Mouse (Mus musculus) mammary gland, adult 2 months (tissue): ENCODE data around the gene S100a1. TPM values are rescaled to one million over a fixed set of nuclear protein-coding genes. Genes with fewer than 3 reads are reported as not detected.

Source experiments
- polyA plus RNA-seq: library from polyadenylated mRNA; depleted of rRNA; stranded (reverse); fragments of >200 nt; gene quantifications from 2 replicates; pipeline ENCODE4 v1.2.3, GENCODE M21; 2012; ENCODE audit warnings: low replicate concordance; rRNA removed

S100a1 gene
- polyA plus RNA-seq = 164 and 343 TPM in 2 replicates

GRCm38 (mm10) chr3:90513796-90514590 lies at the start of gene S100a1, which contains the start of gene S100a13:
Gene S100a1 (minus strand): TSS chr3:90514392.
Gene S100a13 (plus strand): TSS chr3:90514435.

DNA sequence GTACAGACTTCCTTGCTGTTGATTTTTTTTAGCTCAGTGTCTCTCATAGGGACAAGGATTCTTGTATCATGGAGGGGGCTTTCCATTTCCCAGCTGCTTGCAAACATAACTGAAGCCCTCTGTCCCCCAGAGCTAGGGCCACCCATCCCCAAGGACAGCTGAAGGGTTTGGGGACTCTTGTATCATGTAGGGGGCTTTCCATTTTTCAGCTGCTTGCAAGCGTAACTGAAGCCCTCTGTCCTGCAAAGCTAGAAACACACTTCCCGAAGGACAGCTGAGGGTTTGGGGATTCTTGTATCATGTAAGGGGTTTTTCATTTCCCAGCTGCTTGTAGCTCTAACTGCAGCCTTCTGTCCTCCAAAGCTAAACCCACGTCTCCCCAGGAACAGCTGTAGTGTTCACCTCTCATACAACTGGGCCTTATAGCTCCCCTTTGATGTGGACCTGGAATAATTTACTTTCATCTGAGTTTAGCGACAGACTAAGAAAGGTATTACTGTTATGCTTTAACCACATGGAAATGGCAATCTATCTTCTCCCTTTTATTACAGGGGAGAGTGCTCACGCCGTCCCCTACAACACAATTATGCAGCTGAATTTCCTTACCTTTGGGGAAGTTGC lies 45.9 kb upstream of the S100a1 start, which contains the start of gene S100a3:
Gene S100a3 (plus strand): TSS at position 571 of the 621 bp plus-strand sequence.

DNA sequence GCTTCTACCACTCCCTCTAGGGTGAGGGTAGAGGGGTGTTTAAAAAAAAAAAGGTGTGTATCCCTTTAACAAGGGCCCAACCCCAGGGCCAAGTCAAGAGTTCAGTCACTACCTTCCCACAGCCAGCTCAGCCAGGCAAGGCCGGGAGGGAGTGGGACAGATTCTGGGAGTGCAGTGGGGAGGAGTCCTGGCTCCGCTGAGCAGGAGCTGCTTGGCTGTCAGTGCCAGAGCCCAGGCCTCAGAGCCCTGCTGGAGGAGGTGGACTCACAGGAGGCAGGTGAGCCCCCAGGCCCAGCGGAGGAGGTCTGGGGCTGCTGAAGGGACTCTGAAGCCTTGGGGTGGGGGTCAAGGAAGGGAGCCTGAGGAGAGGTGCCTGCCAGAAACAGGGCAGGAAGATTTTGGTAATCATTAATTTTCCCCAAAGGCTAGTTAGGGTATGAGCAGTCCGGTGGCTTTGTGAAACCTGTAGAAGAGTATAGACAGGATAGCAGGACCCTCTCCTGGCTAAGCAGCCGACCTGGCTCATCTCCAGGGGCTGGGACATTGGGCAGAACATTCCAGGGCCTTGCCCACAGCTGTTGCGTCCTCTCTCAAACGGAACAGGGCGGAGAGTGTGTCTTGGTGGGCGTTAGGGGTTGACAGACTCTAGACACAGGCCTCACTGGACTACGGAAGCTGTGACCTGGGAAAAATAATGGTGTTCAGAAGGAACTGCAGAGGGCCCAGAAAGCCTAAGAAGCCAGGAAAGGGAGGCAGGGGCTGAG lies 23.1 kb upstream of the S100a1 start, which contains the start of gene S100a16:
Gene S100a16 (plus strand): TSS at position 114 of the 764 bp plus-strand sequence.

DNA sequence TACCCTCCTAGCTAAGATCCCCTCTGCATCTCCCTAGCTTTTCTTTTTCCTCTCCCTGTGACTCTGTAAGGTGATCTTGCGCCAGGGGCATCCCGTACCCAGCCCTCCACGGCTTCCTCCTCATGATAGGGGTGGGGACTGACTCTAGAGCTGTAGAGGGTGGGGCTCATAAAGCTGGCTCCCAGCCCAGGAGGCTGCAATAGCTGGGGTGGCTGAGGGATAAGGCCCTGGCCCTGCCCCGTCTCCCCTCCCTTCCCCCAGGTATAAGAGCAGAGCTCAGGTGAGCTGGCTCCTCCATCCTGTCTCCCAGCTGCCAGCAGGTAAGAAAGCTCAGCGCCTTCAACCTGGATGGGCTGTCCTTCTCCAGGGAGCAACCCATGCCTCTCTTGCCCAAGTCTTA lies 12.4 kb upstream of the S100a1 start, which contains the start of gene S100a14:
Gene S100a14 (plus strand): TSS at position 277 of the 400 bp plus-strand sequence.

GRCm38 (mm10) chr3:90508950-90509746 lies 5.0 kb downstream of the S100a1 start, which contains the start of gene Chtop:
Gene Chtop (minus strand): TSS chr3:90509498.

GRCm38 (mm10) chr3:90490696-90491256 lies 23.4 kb downstream of the S100a1 start, which contains the start of gene Snapin:
Gene Snapin (minus strand): TSS chr3:90491033.

DNA sequence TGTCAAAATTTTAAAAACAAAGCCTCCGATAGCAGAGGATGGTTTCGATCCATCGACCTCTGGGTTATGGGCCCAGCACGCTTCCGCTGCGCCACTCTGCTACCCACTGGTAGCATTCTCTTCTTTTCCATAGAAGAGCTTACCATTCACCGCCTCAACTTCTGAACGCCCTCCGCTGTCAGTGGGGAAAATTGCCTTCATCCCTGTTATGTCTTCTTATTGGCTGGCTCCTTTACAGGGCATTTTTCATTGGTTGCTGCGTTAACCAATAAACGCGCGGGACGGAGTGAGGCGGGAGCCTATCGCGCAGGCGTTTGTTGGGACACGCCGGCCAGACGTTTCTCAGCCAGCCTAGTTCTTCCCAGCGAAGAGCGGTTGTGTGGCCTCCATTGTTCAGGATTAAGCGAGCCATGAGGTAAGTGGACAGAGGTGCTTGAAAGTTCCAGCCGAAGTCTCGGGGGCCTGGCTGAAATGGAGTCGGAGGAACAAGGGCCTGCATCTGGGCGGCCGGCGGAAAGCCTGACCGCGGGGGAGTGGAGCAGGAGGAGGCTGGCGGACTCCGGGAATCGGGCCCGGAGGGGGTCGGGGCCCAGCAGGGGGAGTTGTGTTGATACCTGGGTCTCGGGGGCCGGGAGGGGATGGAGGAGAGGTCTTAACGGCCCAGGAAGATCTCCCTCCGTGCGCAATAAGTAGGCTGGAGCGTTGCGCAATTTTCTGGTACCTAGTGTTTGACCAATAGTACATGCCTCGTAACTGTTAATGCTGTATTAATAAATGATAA lies 38.2 kb downstream of the S100a1 start, which contains the start of gene Ilf2:
Gene Ilf2 (plus strand): TSS at position 296 of the 781 bp plus-strand sequence.

DNA sequence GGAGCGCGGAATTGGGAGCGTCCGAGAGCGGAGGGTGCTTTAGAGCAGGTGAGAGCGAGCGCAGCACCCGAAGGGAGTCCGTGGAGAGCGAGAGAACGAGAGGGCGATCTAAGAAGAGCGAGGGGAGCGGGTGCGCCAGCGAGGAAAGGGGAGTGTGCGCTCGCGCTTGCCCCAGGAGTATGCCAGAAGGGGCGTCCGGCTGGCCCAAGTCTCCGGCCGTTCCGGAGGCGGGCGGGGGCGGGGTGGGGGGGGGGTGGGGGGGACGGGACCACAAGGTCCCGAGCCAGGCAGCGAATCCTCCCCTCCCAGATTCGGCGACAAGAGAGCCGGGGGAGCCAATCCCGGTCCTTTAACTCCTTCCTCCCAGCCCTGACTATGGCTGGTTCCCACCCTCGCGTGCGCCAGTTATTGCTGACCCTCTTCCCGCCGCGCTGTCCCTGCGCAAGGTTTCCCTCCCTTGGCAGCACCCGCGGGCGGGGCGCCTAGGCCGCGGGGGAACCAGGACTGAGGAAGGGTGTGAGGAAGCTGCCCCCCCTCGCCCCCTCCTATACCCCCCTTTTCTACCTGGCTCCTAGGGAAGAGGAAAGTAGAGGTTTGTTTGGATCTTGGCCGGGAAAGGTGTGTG lies 48.4 kb downstream of the S100a1 start, which contains the start of gene Npr1:
Gene Npr1 (minus strand): TSS at position 181 of the 625 bp plus-strand sequence.

Other genes starting within 250 kb of the S100a1 start
- 78.6 and 97.3 TPM in 2 replicates for gene Dennd4b, start 249.2 kb downstream of the S100a1 start, polyA plus RNA-seq
- 22.3 and 24.7 TPM in 2 replicates for gene Gatad2b, start 221.2 kb downstream of the S100a1 start, polyA plus RNA-seq
- gene Slc27a3, start 124.5 kb downstream of the S100a1 start, polyA plus RNA-seq = 21.0 and 21.7 TPM in 2 replicates
- 26.7 and 32.2 TPM in 2 replicates for gene Ints3, start 80.8 kb downstream of the S100a1 start, polyA plus RNA-seq
- gene Npr1, start 48.5 kb downstream of the S100a1 start, polyA plus RNA-seq = 102 and 127 TPM in 2 replicates
- gene Ilf2, start 38.3 kb downstream of the S100a1 start, polyA plus RNA-seq = 13.6 and 27.9 TPM in 2 replicates
- 24.1 and 56.4 TPM in 2 replicates for gene Snapin, start 23.4 kb downstream of the S100a1 start, polyA plus RNA-seq
- gene Chtop, start 4.9 kb downstream of the S100a1 start, polyA plus RNA-seq = 32.0 and 41.4 TPM in 2 replicates
- 79.8 and 155 TPM in 2 replicates for gene S100a13, start within 50 bp of the S100a1 start, polyA plus RNA-seq
- gene S100a14, start 12.5 kb upstream of the S100a1 start, polyA plus RNA-seq = 1.7 and 5.7 TPM in 2 replicates
- gene S100a16, start 22.9 kb upstream of the S100a1 start, polyA plus RNA-seq = 114 and 155 TPM in 2 replicates
- 0.93 and 1.1 TPM in 2 replicates for gene S100a3, start 46.2 kb upstream of the S100a1 start, polyA plus RNA-seq
- not detected in 2 replicates for gene S100a2, start 75.9 kb upstream of the S100a1 start, polyA plus RNA-seq
- not detected in 2 replicates for gene Gm42674, start 87.5 kb upstream of the S100a1 start, polyA plus RNA-seq
- gene S100a4, start 89.4 kb upstream of the S100a1 start, polyA plus RNA-seq = 43.9 and 97.5 TPM in 2 replicates
- not detected in 2 replicates for gene S100a5, start 94.1 kb upstream of the S100a1 start, polyA plus RNA-seq
- 496 and 932 TPM in 2 replicates for gene S100a6, start 98.5 kb upstream of the S100a1 start, polyA plus RNA-seq
- 0.43 and 2.1 TPM in 2 replicates for gene S100a7a, start 139.6 kb upstream of the S100a1 start, polyA plus RNA-seq
- 0.53 and 6.2 TPM in 2 replicates for gene S100a8, start 154.6 kb upstream of the S100a1 start, polyA plus RNA-seq
- gene S100a9, start 181.3 kb upstream of the S100a1 start, polyA plus RNA-seq = 2.2 and 3.9 TPM in 2 replicates
- 0.06 and 1.8 TPM in 2 replicates for gene Pglyrp4, start 212.5 kb upstream of the S100a1 start, polyA plus RNA-seq